In the genomic region with DNA sequence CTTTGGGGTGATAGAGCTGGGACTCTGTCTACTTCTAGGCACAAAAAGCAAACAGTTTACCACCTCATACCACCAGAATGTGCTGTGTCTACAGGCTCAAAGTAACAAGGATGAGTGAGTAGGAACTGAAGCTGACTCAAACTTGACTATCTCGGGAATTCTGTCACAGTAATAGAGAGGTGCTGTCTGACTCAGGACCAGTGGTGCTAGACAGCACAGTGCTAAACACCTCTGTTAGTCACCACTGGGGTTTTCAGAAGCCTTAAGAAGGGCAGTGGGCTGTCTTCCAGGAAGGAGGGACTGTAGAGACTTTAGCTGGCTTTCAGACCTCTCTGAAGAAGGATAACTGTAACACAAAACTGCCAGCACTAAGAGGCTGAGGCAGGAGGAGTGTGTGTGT, we compare ENCODE assay signal across 23 mouse cellular contexts. TPM values are rescaled to one million over a fixed set of nuclear protein-coding genes. Genes with fewer than 3 reads are reported as not detected.
A peak's percentile ranks its signal among the peaks of the same experiment; 100 is the strongest.
DNase-seq lines count a peak whose midpoint lies in the region; TF ChIP-seq lines count a peak whose summit lies in the region.
"Had no signal": no experiment of that assay in that cellular context is flagged by ENCODE, and none has a peak within 500 bp of the region (broad histone marks: within the 10 kb centered on the region; RNA-seq: fewer than 3 reads in every experiment).

No protein-coding gene starts in this region.

- no peak overlapping the region for H3K4me3 ChIP-seq in heart, adult 2 months
- H3K4me3 ChIP-seq: embryonic facial prominence, embryonic 10.5 days; embryonic facial prominence, embryonic 13.5 days; gastrocnemius, adult 2 months; heart, embryonic 12.5 days; heart, embryonic 15.5 days had no signal

- no peak for TF ChIP-seq POLR2A in heart, adult 2 months (IDR thresholded peaks at IDR 0.05; ENCODE audit: insufficient read depth, low read depth, low read length)

- no peak overlapping the region for H3K27ac ChIP-seq in heart, adult 2 months
- H3K27ac ChIP-seq: embryonic facial prominence, embryonic 10.5 days; embryonic facial prominence, embryonic 13.5 days; gastrocnemius, adult 2 months; heart, embryonic 15.5 days; hindbrain, embryonic 14.5 days; hindbrain, postnatal 0 days had no signal

- DNase-seq in 3T3-L1 (ENCODE audit: low read depth, low spot score), result peak; percentile 86
- peak; percentile 56 for DNase-seq in Muller cell, postnatal 12 days (ENCODE audit: inconsistent ontology term)
- peak; percentile 54 for DNase-seq in brain, adult 2 months (ENCODE audit: low read depth, low spot score)
- no peak for DNase-seq in heart, adult 2 months
- DNase-seq in lung, postnatal 10 days, result no peak
- DNase-seq in heart, postnatal 4 days, result no peak
- DNase-seq: adrenal gland, adult 8-10 months; adrenal gland, postnatal 25 days; cerebellum, adult 18-20 months; cerebellum, adult 9-10 months; cerebellum, postnatal 14 days; forebrain, postnatal 0 days; gastrocnemius, adult 2 months; gastrocnemius, postnatal 14 days; heart, postnatal 10 days; heart, postnatal 36 days; kidney, adult 18-20 months had no signal

- WGBS in heart, adult 2 months, result 45% methylated on average over 1 of the region's 1 CpGs

- no peak for TF ChIP-seq CTCF in heart, adult 2 months (IDR thresholded peaks at IDR 0.05)

- no peaks in the 10 kb centered on the region for H3K27me3 ChIP-seq in heart, adult 2 months (ENCODE audit: control insufficient read depth, insufficient read depth, low read length)
- H3K27me3 ChIP-seq: embryonic facial prominence, embryonic 13.5 days; heart, embryonic 12.5 days; heart, embryonic 15.5 days had no signal

- TF ChIP-seq EP300 in heart, adult 2 months (IDR thresholded peaks at IDR 0.05; ENCODE audit: insufficient read depth, low read depth, low read length), result no peak

- H3K36me3 ChIP-seq in heart, adult 2 months (ENCODE audit: control insufficient read depth, insufficient read depth, low read length), result no peaks in the 10 kb centered on the region
- H3K36me3 ChIP-seq: embryonic facial prominence, embryonic 10.5 days; embryonic facial prominence, embryonic 13.5 days; heart, embryonic 12.5 days; heart, embryonic 15.5 days had no signal

- no peaks in the 10 kb centered on the region for H3K4me1 ChIP-seq in heart, adult 2 months (ENCODE audit: control insufficient read depth, insufficient read depth, low read length)

- H3K79me2 ChIP-seq in heart, adult 2 months (replicated peaks; ENCODE audit: control insufficient read depth, insufficient read depth, low read length), result no peaks in the 10 kb centered on the region

- intact Hi-C loops in heart, adult 2 months (cut with DNase I), result no loop called here

- no peak overlapping the region for H3K9ac ChIP-seq in heart, adult 2 months (ENCODE audit: low read depth, low read length)
- H3K9ac ChIP-seq: embryonic facial prominence, embryonic 13.5 days; forebrain, postnatal 0 days; heart, embryonic 12.5 days; heart, embryonic 15.5 days; hindbrain, embryonic 14.5 days had no signal

RNA-seq across cellular contexts. Expression of a gene that starts 24.3 kb away (rescaled TPM):
- 1 to 10 TPM; 6.7 to 7.3 TPM for total RNA-seq in heart, adult 2 months (2021)
- polyA plus RNA-seq in heart, adult 2 months (2012; rRNA removed), result 4.3 and 6.9 TPM in 2 replicates
- total RNA-seq in heart, postnatal 4 days (2021), result 1 to 10 TPM; 9.5 to 9.9 TPM

RNA-seq across cellular contexts. Expression of a gene that starts 55.4 kb away (rescaled TPM):
- 10 to 100 TPM; 72.4 to 77.6 TPM for total RNA-seq in heart, adult 2 months (2021)
- polyA plus RNA-seq in heart, adult 2 months (2012; rRNA removed), result 44.5 and 64.2 TPM in 2 replicates
- 10 to 100 TPM; 80.9 to 84.3 TPM for total RNA-seq in heart, postnatal 4 days (2021)

Comparison
In these comparisons a context has a peak if more than half of its experiments do, and no peak if none do; other contexts are left out.
1. DNase-seq: peak in 3T3-L1 (single experiment), Muller cell, postnatal 12 days (single experiment) and brain, adult 2 months (single experiment); none in heart, adult 2 months (0 of 2), lung, postnatal 10 days (single experiment) and heart, postnatal 4 days (single experiment).